Mouse (Mus musculus) lung, adult 2 months (tissue): ENCODE results near the gene Ube4b.

Experiments used
- CTCF ChIP-seq: fragments of 200-500 bp; IDR thresholded peaks from 2 replicates; pipeline ENCODE4 v1.5.1; 2011; ENCODE audit warnings: mild to moderate bottlenecking, low read length, control low read depth; ENCODE audit not compliant: insufficient read depth
- POLR2A ChIP-seq: fragments of 200-500 bp; IDR thresholded peaks from 2 replicates; pipeline ENCODE4 v1.6.1; 2011; ENCODE audit warnings: low read depth, mild to moderate bottlenecking, control low read depth, low read length, borderline replicate concordance; ENCODE audit errors: extremely low read depth

DNA sequence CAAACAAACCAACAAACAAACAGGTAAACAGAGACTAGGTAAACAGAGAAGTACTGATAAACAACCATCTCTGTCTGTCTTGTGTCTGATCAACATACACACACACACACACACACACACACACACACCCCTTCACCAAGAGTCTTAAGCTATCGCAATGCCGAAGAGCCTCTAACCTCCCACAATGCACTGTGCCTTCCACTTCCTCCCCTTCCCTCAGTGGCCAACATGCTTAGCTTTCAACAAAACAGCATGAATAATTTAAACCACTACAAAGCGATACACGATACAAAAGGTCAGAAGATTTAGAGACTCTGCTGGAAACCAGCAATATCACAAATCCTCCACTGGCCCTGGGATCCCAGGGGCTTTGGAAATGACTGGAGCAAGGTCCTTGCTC lies 104.3 kb downstream of the Ube4b start:
- TF ChIP-seq CTCF, result no peak
- no peak for TF ChIP-seq POLR2A
